Mouse (Mus musculus) midbrain, embryonic 16.5 days (tissue): ENCODE results near the gene Man2a1. TPM values are rescaled to one million over a fixed set of nuclear protein-coding genes. Genes with fewer than 3 reads are reported as not detected.
A peak's percentile ranks its signal among the peaks of the same experiment; 100 is the strongest.

Experiments
- ATAC-seq: fragments of 200-750 bp; cut with Nextera tagmentation; 2 replicates; pipeline ENCODE4 v1.8.0; 2017; ENCODE audit warnings: moderate TSS enrichment
- H3K27ac ChIP-seq: fragments of 300-500 bp; sonication (generic); 2 replicates; pipeline ENCODE4 v1.5.1; 2014; ENCODE audit warnings: mild to moderate bottlenecking, low read length, mixed read lengths
- H3K27me3 ChIP-seq: fragments of 300-500 bp; sonication (generic); 2 replicates; pipeline ENCODE4 v1.6.1; 2014; ENCODE audit warnings: low read depth, low read length, mixed read lengths; ENCODE audit not compliant: control insufficient read depth, insufficient read depth
- H3K36me3 ChIP-seq: fragments of 300-500 bp; sonication (generic); 2 replicates; pipeline ENCODE4 v1.6.1; 2014; ENCODE audit warnings: mild to moderate bottlenecking, low read length, moderate library complexity, mixed read lengths; ENCODE audit not compliant: control insufficient read depth, insufficient read depth
- H3K4me1 ChIP-seq: fragments of 300-500 bp; sonication (generic); 2 replicates; pipeline ENCODE4 v1.6.1; 2014; ENCODE audit warnings: mild to moderate bottlenecking, low read length, mixed read lengths; ENCODE audit not compliant: control insufficient read depth, insufficient read depth
- H3K4me2 ChIP-seq: fragments of 300-500 bp; sonication (generic); 2 replicates; pipeline ENCODE4 v1.6.1; 2014; ENCODE audit warnings: mild to moderate bottlenecking, low read length, mixed read lengths
- H3K4me3 ChIP-seq: fragments of 300-500 bp; sonication (generic); 2 replicates; pipeline ENCODE4 v1.5.1; 2014; ENCODE audit warnings: low read depth, mild to moderate bottlenecking, low read length, moderate library complexity, mixed read lengths
- H3K9ac ChIP-seq: fragments of 300-500 bp; sonication (generic); 2 replicates; pipeline ENCODE4 v1.6.1; 2014; ENCODE audit warnings: low read depth, low read length, mixed read lengths
- H3K9me3 ChIP-seq: fragments of 300-500 bp; sonication (generic); replicated peaks from 2 replicates; pipeline ENCODE4 v1.6.1; 2014; ENCODE audit warnings: mild to moderate bottlenecking, low read length, mixed read lengths; ENCODE audit not compliant: control insufficient read depth, poor library complexity, severe bottlenecking
- WGBS: fragments of 180-500 bp; shearing (Covaris S2); extraction: QIAGEN DNeasy Blood & Tissue Kit; methylation state at CpG from one replicate; pipeline ENCODE4 v1.1.7; 2014; 5-methylcytosine and 5-hydroxymethylcytosine counted together
- polyA plus RNA-seq: library from polyadenylated mRNA; unstranded; fragments of >200 nt; fragmentation: Nextera tagmentation; extraction: Ambion mirVana; gene quantifications from 2 replicates; pipeline ENCODE4 v1.2.1, GENCODE M21; 2015

Man2a1 gene
- polyA plus RNA-seq, 1 experiment from 2014 or later, result 5.3 TPM

DNA sequence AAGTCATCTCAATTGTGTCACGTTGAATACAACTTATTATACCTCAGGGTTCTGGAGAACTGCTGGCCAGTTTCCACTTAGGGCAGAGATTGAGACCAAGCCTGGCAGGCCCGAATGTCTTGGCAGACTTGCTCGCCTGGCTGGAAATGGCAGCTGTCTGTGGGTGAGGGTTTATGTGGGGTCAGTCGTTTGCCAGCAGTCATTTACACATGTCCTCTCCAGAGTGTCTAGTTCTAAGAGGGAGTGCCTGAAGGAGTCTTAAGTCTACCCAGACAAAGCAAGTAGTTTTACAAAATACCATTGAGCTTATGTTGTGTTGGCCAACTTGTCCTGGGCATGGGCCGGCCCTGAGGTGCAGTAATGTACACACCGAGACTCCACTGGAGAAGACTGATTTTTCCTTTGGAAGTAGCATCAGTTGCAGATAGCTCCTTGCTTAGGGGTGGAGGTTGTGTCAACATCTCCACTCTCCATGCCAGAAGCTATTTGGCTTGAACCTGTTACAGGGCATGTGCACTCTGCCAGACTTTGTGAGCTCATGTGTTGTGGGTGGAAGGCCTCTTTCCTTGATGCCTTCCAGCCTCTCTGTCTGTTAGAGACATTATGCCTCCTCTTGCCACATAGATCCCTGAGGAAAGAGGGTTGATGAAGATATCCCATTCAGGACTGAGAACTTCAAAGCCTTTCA lies 84.8 kb downstream of the Man2a1 start:
- Histone ChIP-seq H3K27ac (no peak overlapping the region), H3K9ac (no peak overlapping the region), H3K27me3 (no peaks in the 10 kb centered on the region), H3K9me3 (no peaks in the 10 kb centered on the region; the same call in none of the 2 replicates), H3K36me3 (no peaks in the 10 kb centered on the region; the same call in 1 of the 2 replicates), H3K4me2 (no peak overlapping the region), H3K4me1 (no peaks in the 10 kb centered on the region), H3K4me3 (no peak overlapping the region)
- no peak for ATAC-seq
- WGBS, result 92% methylated on average over 6 of the region's 6 CpGs

DNA sequence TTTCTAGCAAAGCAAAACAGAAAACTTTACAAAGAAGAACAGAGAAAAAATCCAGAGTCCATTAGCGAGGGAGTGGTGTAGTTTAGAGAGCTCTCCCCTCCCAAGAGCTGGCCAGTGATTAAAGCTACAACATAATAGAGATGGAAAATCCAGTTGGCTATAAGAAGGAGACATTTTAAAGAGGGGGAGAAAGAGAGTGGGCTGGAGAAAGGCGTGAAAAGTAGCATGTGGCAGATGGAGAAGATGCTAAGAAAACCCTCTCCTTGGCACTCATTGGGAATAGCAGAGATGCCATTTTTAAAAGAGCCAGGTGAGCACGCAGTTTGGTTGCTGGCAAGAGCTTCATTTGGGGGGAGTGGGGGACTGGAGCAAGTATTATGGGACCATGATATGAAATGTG lies 89.1 kb downstream of the Man2a1 start:
- H3K27me3 ChIP-seq, result no peaks in the 10 kb centered on the region
- no peaks in the 10 kb centered on the region for H3K4me1 ChIP-seq
- H3K9ac ChIP-seq, result no peak overlapping the region
- peaks cover 7% of the 10 kb centered on the region for H3K36me3 ChIP-seq
- H3K4me3 ChIP-seq, result no peak overlapping the region
- WGBS, result 98% methylated on average over 3 of the region's 3 CpGs
- no peak for ATAC-seq
- no peak overlapping the region for H3K27ac ChIP-seq
- H3K9me3 ChIP-seq, result no peaks in the 10 kb centered on the region; the same call in none of the 2 replicates
- no peak overlapping the region for H3K4me2 ChIP-seq

DNA sequence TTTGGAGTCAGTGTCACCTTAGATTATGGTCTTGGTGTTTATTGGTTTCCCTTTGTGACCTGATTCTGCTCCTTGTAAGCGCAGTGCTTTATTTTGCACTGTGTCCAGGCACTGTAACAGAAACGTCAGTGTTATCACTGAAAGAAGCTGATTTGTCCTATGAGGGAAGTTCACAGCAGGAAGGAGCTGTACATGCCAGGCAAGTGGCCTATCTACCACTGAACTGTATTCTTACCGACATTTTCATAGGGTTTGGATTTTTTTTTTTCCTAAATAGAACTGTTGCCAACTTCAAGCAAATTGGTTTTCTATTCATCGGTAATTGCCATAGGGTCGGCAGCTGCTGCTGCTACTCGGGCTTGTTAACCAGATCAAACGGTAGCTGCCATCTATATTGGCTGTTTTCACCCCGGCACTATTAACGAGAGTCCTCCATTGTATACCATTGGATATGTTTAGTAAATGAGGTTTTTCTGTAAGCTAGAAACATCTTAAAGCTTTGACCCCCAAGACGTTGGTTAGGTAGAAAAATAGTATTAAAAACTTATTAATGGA lies 96.8 kb downstream of the Man2a1 start:
- H3K4me2 ChIP-seq, result no peak overlapping the region
- H3K9me3 ChIP-seq, result no peaks in the 10 kb centered on the region
- no peaks in the 10 kb centered on the region for H3K27me3 ChIP-seq
- ATAC-seq, result no peak
- no peak overlapping the region for H3K9ac ChIP-seq
- H3K36me3 ChIP-seq, result no peaks in the 10 kb centered on the region
- 53% methylated on average over 10 of the region's 10 CpGs for WGBS
- H3K4me1 ChIP-seq, result no peaks in the 10 kb centered on the region
- H3K4me3 ChIP-seq, result no peak overlapping the region
- H3K27ac ChIP-seq, result no peak overlapping the region

DNA sequence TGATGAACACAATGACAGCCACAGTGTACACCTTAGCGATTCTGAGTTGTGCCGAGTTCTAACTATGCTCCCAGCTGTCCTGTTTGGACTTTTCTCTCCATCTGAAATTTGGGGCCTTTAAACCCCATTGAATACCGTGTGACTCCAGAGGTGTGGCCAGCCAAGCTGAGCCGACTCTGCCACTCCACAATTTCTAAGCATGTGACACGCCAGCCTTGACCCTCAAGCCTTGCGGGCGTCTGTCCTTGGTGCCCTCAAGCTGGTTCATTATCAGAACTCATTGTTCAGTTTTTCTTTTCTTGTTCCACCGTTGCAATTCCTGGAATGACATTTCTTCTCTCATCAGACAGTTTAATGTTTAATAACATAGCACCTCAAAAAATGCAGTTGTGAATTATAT lies 98.0 kb downstream of the Man2a1 start:
- Histone ChIP-seq H3K27me3 (no peaks in the 10 kb centered on the region), H3K27ac (no peak overlapping the region), H3K4me2 (no peak overlapping the region), H3K4me3 (no peak overlapping the region), H3K4me1 (0 out of 2 replicates have a peak, but pooled peaks cover 2% of the 10 kb centered on the region), H3K36me3 (no peaks in the 10 kb centered on the region), H3K9me3 (no peaks in the 10 kb centered on the region), H3K9ac (no peak overlapping the region)
- 79% methylated on average over 8 of the region's 8 CpGs for WGBS
- no peak for ATAC-seq

DNA sequence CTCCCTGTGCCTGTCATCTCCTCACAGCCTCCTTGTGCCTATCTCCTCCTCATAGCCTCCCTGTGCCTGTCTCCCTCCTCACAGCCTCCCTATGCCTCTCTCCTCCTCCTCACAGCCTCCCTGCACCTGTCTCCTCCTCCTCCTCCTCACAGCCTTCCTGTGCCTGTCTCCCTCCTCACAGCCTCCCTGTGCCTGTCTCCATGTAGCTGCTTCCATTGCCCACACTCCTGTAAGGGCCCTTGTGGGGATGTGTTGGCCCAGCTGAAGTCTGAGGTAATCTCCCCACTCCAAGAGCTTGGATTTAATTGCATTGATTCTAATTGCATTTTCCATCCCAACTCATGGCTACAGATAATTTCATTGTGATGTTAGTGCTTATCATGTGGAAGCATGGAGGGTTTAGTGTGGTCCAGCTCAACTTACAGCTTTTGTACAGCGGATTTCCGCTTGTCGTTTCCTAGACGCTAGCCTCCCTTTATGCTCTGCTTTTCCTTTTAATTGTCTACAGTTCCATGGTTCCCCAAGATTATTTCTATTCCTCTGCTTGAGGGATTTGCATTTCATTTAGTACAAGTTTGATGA lies 103.2 kb downstream of the Man2a1 start:
- no peaks in the 10 kb centered on the region for H3K36me3 ChIP-seq
- H3K27ac ChIP-seq, result no peak overlapping the region

DNA sequence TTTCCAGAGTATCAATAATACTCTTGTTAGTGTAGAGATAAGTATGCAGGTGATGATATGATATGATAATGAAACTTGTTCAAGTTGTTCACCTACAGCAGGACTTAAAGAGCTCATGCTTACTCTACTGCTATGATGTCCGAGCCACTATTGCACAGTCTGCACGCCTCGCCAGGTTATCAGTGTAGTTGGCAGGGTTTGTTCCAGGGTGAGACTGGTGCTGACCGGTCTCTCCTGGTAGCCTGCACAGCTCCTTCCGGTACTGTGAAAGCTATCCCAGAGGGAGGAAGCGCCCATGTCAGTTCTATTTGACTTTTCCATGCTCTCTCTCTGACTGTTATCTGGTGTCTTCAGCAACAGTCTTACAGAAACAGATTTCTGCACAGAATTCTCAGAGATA lies 107.0 kb downstream of the Man2a1 start:
- H3K27ac ChIP-seq, result no peak overlapping the region
- peaks cover 2% of the 10 kb centered on the region; the same call in 1 of the 2 replicates for H3K36me3 ChIP-seq
- H3K4me2 ChIP-seq, result no peak overlapping the region
- WGBS, result 86% methylated on average over 6 of the region's 6 CpGs
- H3K27me3 ChIP-seq, result no peaks in the 10 kb centered on the region
- H3K4me3 ChIP-seq, result no peak overlapping the region
- no peak overlapping the region for H3K9ac ChIP-seq
- 0 out of 2 replicates have a peak, but pooled peaks cover 2% of the 10 kb centered on the region for H3K4me1 ChIP-seq
- ATAC-seq, result no peak
- H3K9me3 ChIP-seq, result no peaks in the 10 kb centered on the region

More for the DNA sequence above, 103.2 kb downstream of the Man2a1 start:
- ATAC-seq, result peak; percentile 73; the same call in 1 of the 2 replicates
- no peaks in the 10 kb centered on the region for H3K9me3 ChIP-seq
- 28% methylated on average over 4 of the region's 4 CpGs for WGBS
- H3K9ac ChIP-seq, result no peak overlapping the region
- no peaks in the 10 kb centered on the region for H3K27me3 ChIP-seq
- 0 out of 2 replicates have a peak, but pooled peaks cover 2% of the 10 kb centered on the region for H3K4me1 ChIP-seq
- H3K4me3 ChIP-seq, result no peak overlapping the region
- no peak overlapping the region for H3K4me2 ChIP-seq

DNA sequence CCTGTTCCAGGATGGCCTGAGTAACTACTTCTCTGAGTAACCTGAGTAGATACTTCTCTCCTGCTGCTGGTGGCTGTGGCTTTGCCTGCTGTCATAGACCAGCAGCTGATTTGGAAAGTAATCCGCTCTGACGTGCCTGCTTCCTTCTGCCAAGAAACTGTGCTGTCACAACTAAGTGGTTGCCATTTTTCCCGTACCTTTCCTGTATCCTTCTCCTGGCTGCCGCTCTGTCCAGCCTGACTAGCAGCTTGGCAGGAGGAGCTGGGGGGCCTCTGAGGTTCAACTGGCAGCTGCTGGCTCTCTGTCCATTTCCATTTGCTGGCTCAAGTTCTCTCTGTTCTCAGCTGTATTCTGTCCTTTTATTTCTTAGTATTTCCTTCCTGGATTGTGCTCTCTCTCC lies 115.8 kb downstream of the Man2a1 start:
- no peaks in the 10 kb centered on the region for H3K9me3 ChIP-seq
- no peaks in the 10 kb centered on the region for H3K27me3 ChIP-seq
- WGBS, result 72% methylated on average over 4 of the region's 4 CpGs
- H3K9ac ChIP-seq, result no peak overlapping the region
- H3K27ac ChIP-seq, result no peak overlapping the region
- peak; percentile 3; the same call in 1 of the 2 replicates for ATAC-seq
- H3K36me3 ChIP-seq, result peaks cover 2% of the 10 kb centered on the region; the same call in 1 of the 2 replicates
- no peak overlapping the region for H3K4me2 ChIP-seq
- H3K4me3 ChIP-seq, result no peak overlapping the region
- H3K4me1 ChIP-seq, result no peaks in the 10 kb centered on the region

DNA sequence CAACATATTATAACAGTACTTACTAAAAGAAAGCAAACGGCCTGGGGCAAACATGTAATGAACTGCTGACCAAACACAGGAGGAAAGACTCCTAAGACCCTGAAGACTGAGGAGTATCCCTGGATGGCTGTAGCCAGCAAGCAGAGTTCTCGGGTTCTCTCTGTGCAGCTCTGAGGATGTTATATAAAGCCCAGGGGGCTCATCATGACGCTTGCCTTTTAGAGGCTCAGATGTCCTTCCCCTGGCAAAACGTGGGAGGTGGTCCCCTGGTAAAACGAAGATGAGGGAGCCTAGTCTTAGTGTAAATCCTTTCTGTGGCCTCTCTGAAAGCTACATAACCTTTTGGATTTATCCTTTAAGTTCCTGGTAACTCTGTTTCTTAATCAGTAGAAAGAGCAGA lies 119.2 kb downstream of the Man2a1 start:
- Histone ChIP-seq H3K4me2 (no peak overlapping the region), H3K36me3 (no peaks in the 10 kb centered on the region), H3K9ac (no peak overlapping the region), H3K4me3 (no peak overlapping the region), H3K27ac (no peak overlapping the region), H3K4me1 (no peaks in the 10 kb centered on the region), H3K27me3 (no peaks in the 10 kb centered on the region), H3K9me3 (no peaks in the 10 kb centered on the region)
- 68% methylated on average over 5 of the region's 5 CpGs for WGBS
- ATAC-seq, result no peak

DNA sequence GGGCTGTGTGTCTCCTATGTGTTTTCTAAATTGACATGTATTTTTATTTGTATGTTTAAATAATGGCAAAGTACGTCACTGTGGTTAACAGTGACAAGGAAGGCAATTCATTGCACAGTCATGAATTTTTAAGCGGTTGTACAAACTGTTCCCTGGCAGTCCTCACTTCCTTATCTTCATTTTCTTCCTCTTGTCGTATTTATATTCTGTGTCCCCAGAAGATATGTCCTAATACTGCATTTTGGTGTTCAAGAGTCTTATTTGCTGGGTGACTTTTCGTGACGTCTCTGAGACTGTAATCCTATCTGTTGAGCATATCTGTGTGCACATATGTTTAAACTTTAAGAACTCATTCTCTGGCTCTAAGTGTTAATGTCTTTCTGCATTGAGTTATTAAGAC lies 120.6 kb downstream of the Man2a1 start:
- H3K36me3 ChIP-seq, result no peaks in the 10 kb centered on the region
- no peaks in the 10 kb centered on the region for H3K9me3 ChIP-seq
- no peaks in the 10 kb centered on the region for H3K27me3 ChIP-seq
- ATAC-seq, result no peak
- no peak overlapping the region for H3K9ac ChIP-seq
- no peak overlapping the region for H3K4me3 ChIP-seq
- WGBS, result 86% methylated on average over 5 of the region's 5 CpGs
- no peaks in the 10 kb centered on the region for H3K4me1 ChIP-seq
- H3K27ac ChIP-seq, result no peak overlapping the region
- no peak overlapping the region for H3K4me2 ChIP-seq
